Mouse (Mus musculus) CH12.LX (cell line): ENCODE measurements around the gene Lama5. TPM values are rescaled to one million over a fixed set of nuclear protein-coding genes. Genes with fewer than 3 reads are reported as not detected.

Experiments used
- DNase-seq: peaks from one replicate; pipeline ENCODE4 v3.0.0-alpha.2; 2013; ENCODE audit errors: extremely low read depth
- H3K27ac ChIP-seq: 2 replicates; pipeline ENCODE4 v1.5.1; 2012; ENCODE audit warnings: low read depth, mild to moderate bottlenecking, control low read depth, moderate library complexity; ENCODE audit not compliant: insufficient read depth
- H3K27me3 ChIP-seq: replicated peaks from 2 replicates; pipeline ENCODE3; 2012; ENCODE audit warnings: inconsistent platforms
- H3K36me3 ChIP-seq, 2 experiments: replicated peaks in 1 of 2; 2 replicates each; pipeline versions ENCODE3 to v1.6.1; 2012; ENCODE audit warnings: inconsistent platforms in 1 of 2, low read length in 1 of 2, mild to moderate bottlenecking in 1 of 2, mixed read lengths in 1 of 2, moderate library complexity in 1 of 2; ENCODE audit not compliant: control insufficient read depth in 1 of 2, insufficient read depth in 1 of 2
- H3K4me1 ChIP-seq, 2 experiments: 2 replicates each; pipeline ENCODE4 v1.6.1; 2012; ENCODE audit warnings: inconsistent platforms in 1 of 2, moderate library complexity in 1 of 2; ENCODE audit not compliant: insufficient read depth in 2 of 2, control insufficient read depth in 1 of 2
- H3K4me2 ChIP-seq: 2 replicates; pipeline ENCODE4 v1.6.1; 2012; ENCODE audit warnings: low read depth, mild to moderate bottlenecking, control low read depth; ENCODE audit not compliant: poor library complexity, insufficient read depth, severe bottlenecking
- H3K4me3 ChIP-seq, 3 experiments: fragments of 150-350 bp in 1 of 3; sonication (generic) in 1 of 3; replicated peaks in 1 of 3; 2 replicates each; pipeline versions ENCODE3 to v1.5.1; 2011 to 2012; ENCODE audit warnings: low read depth in 2 of 3, low read length in 2 of 3, mild to moderate bottlenecking in 2 of 3, moderate library complexity in 2 of 3, control low read depth in 1 of 3, improper control_type of control experiment in 1 of 3, inconsistent platforms in 1 of 3, mixed read lengths in 1 of 3; ENCODE audit not compliant: poor library complexity in 1 of 3
- H3K79me2 ChIP-seq: replicated peaks from 2 replicates; pipeline ENCODE4 v1.6.1; 2012; ENCODE audit warnings: mild to moderate bottlenecking, moderate library complexity; ENCODE audit not compliant: control insufficient read depth, poor library complexity, insufficient read depth, severe bottlenecking; ENCODE audit errors: extremely low read depth
- H3K9ac ChIP-seq: 2 replicates; pipeline ENCODE4 v1.6.1; 2012; ENCODE audit warnings: low read depth, mild to moderate bottlenecking, control low read depth, moderate library complexity; ENCODE audit not compliant: insufficient read depth
- H3K9me3 ChIP-seq: replicated peaks from 2 replicates; pipeline ENCODE3; 2012; ENCODE audit warnings: low read length, inconsistent platforms, mixed read lengths
- BHLHE40 ChIP-seq: IDR thresholded peaks from 2 replicates; pipeline ENCODE4 v1.6.1; 2011; ENCODE audit warnings: mild to moderate bottlenecking, low read depth, low read length, improper control_type of control experiment
- CHD1 ChIP-seq: IDR thresholded peaks from 2 replicates; pipeline ENCODE4 v1.6.1; 2012; ENCODE audit warnings: low read depth, low read length, improper control_type of control experiment, inconsistent platforms
- CHD2 ChIP-seq: IDR thresholded peaks from 2 replicates; pipeline ENCODE4 v1.6.1; 2011; ENCODE audit warnings: low read length, improper control_type of control experiment
- E2F4 ChIP-seq: IDR thresholded peaks from 2 replicates; pipeline ENCODE4 v1.6.1; 2011; ENCODE audit warnings: low read depth, low read length, improper control_type of control experiment; ENCODE audit not compliant: insufficient replicate concordance
- ELF1 ChIP-seq: IDR thresholded peaks from 2 replicates; pipeline ENCODE4 v1.6.1; 2014; ENCODE audit warnings: low read depth, mild to moderate bottlenecking, inconsistent platforms, low read length, improper control_type of control experiment
- EP300 ChIP-seq: IDR thresholded peaks from 2 replicates; pipeline ENCODE4 v1.6.1; 2011; ENCODE audit warnings: low read length, improper control_type of control experiment
- ETS1 ChIP-seq: conservative IDR thresholded peaks from 2 replicates; pipeline ENCODE4 v1.6.1; 2012; ENCODE audit warnings: low read depth, mild to moderate bottlenecking, inconsistent platforms, low read length, improper control_type of control experiment, moderate library complexity
- JUN ChIP-seq: IDR thresholded peaks from 2 replicates; pipeline ENCODE4 v1.6.1; 2011; ENCODE audit warnings: low read depth, mild to moderate bottlenecking, low read length, improper control_type of control experiment, moderate library complexity; ENCODE audit not compliant: insufficient read depth
- JUND ChIP-seq: conservative IDR thresholded peaks from 2 replicates; pipeline ENCODE4 v1.6.1; 2011; ENCODE audit warnings: low read depth, low read length, improper control_type of control experiment
- MAFK ChIP-seq: IDR thresholded peaks from 2 replicates; pipeline ENCODE4 v1.6.1; 2011; ENCODE audit warnings: low read length, improper control_type of control experiment; ENCODE audit not compliant: insufficient replicate concordance
- MAZ ChIP-seq: IDR thresholded peaks from 2 replicates; pipeline ENCODE4 v1.6.1; 2012; ENCODE audit warnings: low read depth, mild to moderate bottlenecking, inconsistent platforms, low read length, improper control_type of control experiment, moderate library complexity
- MEF2A ChIP-seq: IDR thresholded peaks from 2 replicates; pipeline ENCODE4 v1.6.1; 2014; ENCODE audit warnings: low read depth, mild to moderate bottlenecking, inconsistent platforms, low read length, improper control_type of control experiment, borderline replicate concordance
- MYC ChIP-seq: IDR thresholded peaks from 2 replicates; pipeline ENCODE4 v1.6.1; 2011; ENCODE audit warnings: low read depth, mild to moderate bottlenecking, improper control_type of control experiment, low read length
- NELFE ChIP-seq: IDR thresholded peaks from 2 replicates; pipeline ENCODE4 v1.6.1; 2011; ENCODE audit warnings: low read depth, low read length, improper control_type of control experiment
- NRF1 ChIP-seq: IDR thresholded peaks from 2 replicates; pipeline ENCODE4 v1.6.1; 2014; ENCODE audit warnings: low read depth, mild to moderate bottlenecking, inconsistent platforms, low read length, improper control_type of control experiment, moderate library complexity
- PAX5 ChIP-seq: IDR thresholded peaks from 2 replicates; pipeline ENCODE4 v1.6.1; 2012; ENCODE audit warnings: low read length, inconsistent platforms, mixed read lengths
- POLR2A ChIP-seq: IDR thresholded peaks from 2 replicates; pipeline ENCODE4 v1.6.1; 2011; ENCODE audit warnings: low read depth, mild to moderate bottlenecking, improper control_type of control experiment, low read length
- POLR2AphosphoS2 ChIP-seq: IDR thresholded peaks from 2 replicates; pipeline ENCODE4 v1.6.1; 2011; ENCODE audit warnings: low read depth, low read length, improper control_type of control experiment
- RAD21 ChIP-seq: IDR thresholded peaks from 2 replicates; pipeline ENCODE4 v1.6.1; 2011; ENCODE audit warnings: low read depth, mild to moderate bottlenecking, low read length, improper control_type of control experiment, moderate library complexity
- RCOR1 ChIP-seq: conservative IDR thresholded peaks from 2 replicates; pipeline ENCODE4 v1.6.1; 2012; ENCODE audit warnings: low read depth, mild to moderate bottlenecking, inconsistent platforms, low read length, improper control_type of control experiment
- SIN3A ChIP-seq: IDR thresholded peaks from 2 replicates; pipeline ENCODE4 v1.6.1; 2012; ENCODE audit warnings: low read length, improper control_type of control experiment, inconsistent platforms
- TBP ChIP-seq: conservative IDR thresholded peaks from 2 replicates; pipeline ENCODE4 v1.6.1; 2011; ENCODE audit warnings: low read depth, low read length, improper control_type of control experiment
- TCF12 ChIP-seq: IDR thresholded peaks from 2 replicates; pipeline ENCODE4 v1.6.1; 2014; ENCODE audit warnings: low read depth, mild to moderate bottlenecking, inconsistent platforms, low read length, improper control_type of control experiment
- USF2 ChIP-seq: conservative IDR thresholded peaks from 2 replicates; pipeline ENCODE4 v1.6.1; 2011; ENCODE audit warnings: low read depth, low read length, improper control_type of control experiment
- ZC3H11A ChIP-seq: IDR thresholded peaks from 2 replicates; pipeline ENCODE4 v1.6.1; 2012; ENCODE audit warnings: low read depth, mild to moderate bottlenecking, inconsistent platforms, low read length, improper control_type of control experiment
- ZKSCAN1 ChIP-seq: IDR thresholded peaks from 2 replicates; pipeline ENCODE4 v1.6.1; 2012; ENCODE audit warnings: low read depth, inconsistent platforms, low read length, improper control_type of control experiment, borderline replicate concordance
- dilution Hi-C: fragments of 300-500 bp; cut with MboI; formaldehyde crosslinking; loops from 2 replicates; pipeline ENCODE4 v1.14.3; 2020; ENCODE audit warnings: low sequenced_read_pairs; ENCODE audit not compliant: extremely low pct_unique_long_range_greater_than_20kb, extremely low pct_ligation_motif_present
- in situ Hi-C: fragments of 300-500 bp; cut with MboI; formaldehyde crosslinking; loops from 3 replicates; pipeline ENCODE4 v1.14.3; 2019; ENCODE audit warnings: low sequenced_read_pairs, low pct_ligation_motif_present, low pct_unique_long_range_greater_than_20kb, mixed read lengths
- polyA plus RNA-seq: library from polyadenylated mRNA; unstranded; fragments of >175 nt; gene quantifications from 2 replicates; pipeline ENCODE4 v1.2.1, GENCODE M21; 2012; ENCODE audit warnings: low read depth; ENCODE audit not compliant: insufficient read length
- total RNA-seq, 2 experiments: library from RNA; depleted of rRNA; stranded (reverse); fragments of 300-350 nt in 1 of 2; fragments of >200 nt in 1 of 2; gene quantifications; 2 replicates each; pipeline ENCODE4 v1.2.3; 2012 to 2014

Gene Lama5
- total and polyA plus RNA-seq, 3 experiments: 0.20 to 0.85 (median 0.67) TPM

GRCm38 (mm10) chr2:180271804-180272395 lies 46.2 kb upstream of the Lama5 start:
- Histone ChIP-seq H3K27me3 (peaks cover 28% of the 10 kb centered on the region), H3K4me3 (peak overlapping the region in 2 of 3 experiments; percentile 21 to 77), H3K79me2 (0 out of 2 replicates have a peak, but pooled peaks cover 6% of the 10 kb centered on the region), H3K4me2 (peak overlapping the region; percentile 26)
- dilution Hi-C loops: no loop called here
- DNase-seq: no peak
- TF ChIP-seq POLR2AphosphoS2: no peak
- no peak for TF ChIP-seq TBP
- TF ChIP-seq SIN3A: no peak
- no peak for TF ChIP-seq RAD21
- TF ChIP-seq PAX5: no peak
- no peak for TF ChIP-seq ZKSCAN1
- TF ChIP-seq, all 38 proteins: peak for 0
- H3K9ac ChIP-seq: 0 out of 2 replicates have a peak overlapping the region, but pooled peaks have one; percentile 85
- H3K9me3 ChIP-seq: no peaks in the 10 kb centered on the region
- in situ Hi-C loops: loop anchor here (5.0 to 10.0 kb wide), 2 partner anchors 70 to 303 kb away; no protein-coding TSS in a partner anchor
- H3K36me3 ChIP-seq: peaks cover 9 to 27% of the 10 kb centered on the region in 2 experiments
- H3K27ac ChIP-seq: no peak overlapping the region
- H3K4me1 ChIP-seq: peaks cover 26 to 66% of the 10 kb centered on the region in 2 experiments

GRCm38 (mm10) chr2:180270537-180271255 lies 45.0 kb upstream of the Lama5 start:
- Histone ChIP-seq H3K4me2 (peak overlapping the region; percentile 75), H3K36me3 (peaks cover 16 to 39% of the 10 kb centered on the region in 2 experiments), H3K79me2 (0 out of 2 replicates have a peak, but pooled peaks cover 6% of the 10 kb centered on the region), H3K27ac (peak overlapping the region; percentile 86), H3K27me3 (peaks cover 17% of the 10 kb centered on the region), H3K4me3 (peak overlapping the region; percentile 20 to 54 (median 24)), H3K9ac (peak overlapping the region; percentile 36), H3K4me1 (peaks cover 26 to 62% of the 10 kb centered on the region in 2 experiments), H3K9me3 (no peaks in the 10 kb centered on the region)
- dilution Hi-C loops (no loop called here), in situ Hi-C loops (loop anchor here (5.0 to 10.0 kb wide), 2 partner anchors 72 to 304 kb away; no protein-coding TSS in a partner anchor)
- DNase-seq: peak; percentile 85
- TF ChIP-seq JUND (no peak), ETS1 (peak; percentile 32; the same call in 1 of the 2 replicates), SIN3A (peak; percentile 46; the same call in 1 of the 2 replicates), TBP (peak; percentile 75; the same call in 1 of the 2 replicates), CHD1 (no peak), NRF1 (no peak), MEF2A (peak; percentile 20; the same call in 1 of the 2 replicates), NELFE (no peak; the same call in 1 of the 2 replicates), USF2 (no peak), POLR2A (peak; percentile 41; the same call in 1 of the 2 replicates), RAD21 (no peak; the same call in 1 of the 2 replicates), EP300 (peak; percentile 68; the same call in 1 of the 2 replicates), MAZ (no peak), JUN (0 out of 2 replicates have a peak, but pooled peaks have one; percentile 21), E2F4 (no peak), BHLHE40 (peak; percentile 50; the same call in 1 of the 2 replicates), ZC3H11A (no peak), RCOR1 (peak; percentile 15; the same call in 1 of the 2 replicates), ELF1 (no peak), TCF12 (peak; percentile 40; the same call in 1 of the 2 replicates), CHD2 (no peak), MAFK (0 out of 2 replicates have a peak, but pooled peaks have one; percentile 61), MYC (no peak)
